Mouse (Mus musculus): ENCODE results near the gene Itih1.

Gene Itih1

GRCm38 (mm10) chr14:30903036-30903435, 40.1 kb downstream of the Itih1 start:
- DNase-seq, result no peak

- no peak for DNase-seq
Observed at GRCm38 (mm10) chr14:30902628-30903027, 40.5 kb downstream of the Itih1 start.

DNA sequence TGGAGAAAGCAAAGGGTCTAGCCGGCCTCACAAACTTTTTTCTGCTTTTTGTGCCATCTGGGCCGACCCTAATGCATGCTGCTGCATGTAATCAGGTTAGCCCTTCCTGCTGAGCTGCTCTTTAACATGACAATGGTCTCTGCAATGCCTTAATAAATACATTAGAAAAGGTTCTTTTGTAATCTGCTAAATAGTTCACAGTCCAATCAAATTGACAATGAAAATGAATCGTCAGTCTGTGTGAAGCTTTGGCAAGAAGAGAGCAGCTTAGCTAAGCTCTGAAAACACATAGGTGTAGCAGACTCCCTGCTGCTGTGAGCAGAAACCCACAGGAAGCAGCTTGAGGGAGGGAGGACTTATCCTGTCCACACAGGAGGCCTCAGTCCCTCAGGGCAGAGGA, 43.1 kb downstream of the Itih1 start:
- no peak for DNase-seq

- no peak for DNase-seq
Observed at GRCm38 (mm10) chr14:30888271-30888732, 54.8 kb downstream of the Itih1 start.

GRCm38 (mm10) chr14:30886204-30886603, 56.9 kb downstream of the Itih1 start, which contains the start of gene Itih4:
Gene Itih4, plus strand, starts transcription at chr14:30886476.
- DNase-seq, result no peak

DNA sequence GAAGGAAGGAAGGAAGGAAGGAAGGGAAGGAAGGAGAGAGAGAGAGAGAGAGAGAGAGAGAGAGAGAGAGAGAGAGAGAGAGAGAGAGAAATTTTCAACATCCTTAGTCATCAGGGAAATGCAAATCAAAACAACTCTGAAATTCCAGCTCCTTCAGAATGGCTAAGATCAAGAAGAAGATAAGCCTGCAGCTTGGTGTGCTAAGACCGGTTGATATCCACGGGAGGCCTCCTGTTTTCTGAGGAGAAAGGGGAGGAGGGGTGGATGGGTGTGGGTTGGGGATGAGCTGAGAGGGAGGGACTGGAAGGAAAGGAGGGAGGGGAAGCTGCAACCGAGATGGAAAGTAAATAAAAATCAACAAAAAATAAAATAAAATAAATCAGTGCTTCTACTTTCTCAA, 57.8 kb downstream of the Itih1 start:
- no peak for DNase-seq

- DNase-seq, result no peak
Observed at GRCm38 (mm10) chr14:30881718-30882108, 61.4 kb downstream of the Itih1 start.

DNA sequence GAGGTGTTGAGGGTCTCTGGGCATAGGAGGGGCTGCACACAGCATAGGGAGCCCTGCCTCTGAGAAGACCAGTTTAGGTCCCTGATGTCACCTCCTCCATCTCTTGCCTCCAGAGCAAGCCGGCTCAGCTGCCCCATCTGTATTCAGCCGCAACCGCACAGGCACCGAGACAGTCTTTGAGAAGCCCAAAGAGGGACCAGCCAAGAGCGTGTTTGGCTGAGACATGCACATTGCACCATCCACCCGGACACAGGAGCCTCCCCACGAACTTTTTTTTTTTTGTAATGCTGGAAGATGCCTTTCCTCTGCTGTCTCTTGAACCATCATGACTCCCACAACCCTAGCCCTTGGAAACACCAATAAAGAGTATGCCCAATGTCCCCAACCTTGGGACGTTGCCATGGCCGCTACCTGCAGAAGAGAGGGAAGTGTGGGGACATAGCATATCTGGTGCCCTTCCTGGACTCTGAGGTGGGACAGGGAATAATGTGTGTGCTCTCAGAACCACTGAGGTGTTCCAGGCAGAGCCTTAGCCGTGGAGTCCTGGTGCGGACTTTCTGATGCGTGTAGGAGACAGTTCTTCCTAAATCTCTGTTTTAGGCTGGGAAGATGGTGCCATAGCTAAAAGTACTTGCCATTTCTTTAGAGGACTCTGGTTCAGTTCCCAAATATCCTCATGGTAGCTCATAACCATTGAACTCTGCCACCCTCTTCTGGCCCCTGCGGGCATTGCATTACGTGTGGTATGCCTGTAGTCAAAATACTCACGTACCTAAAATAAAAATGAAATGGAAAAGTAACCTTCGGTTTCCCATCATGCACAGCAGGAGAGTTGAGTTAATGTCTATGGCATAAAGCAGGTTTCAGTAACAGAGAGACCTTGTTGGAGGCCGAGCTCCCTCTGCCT, 62.0 kb downstream of the Itih1 start:
- DNase-seq, result no peak

GRCm38 (mm10) chr14:30880251-30880650, 62.8 kb downstream of the Itih1 start:
- DNase-seq, result no peak

DNA sequence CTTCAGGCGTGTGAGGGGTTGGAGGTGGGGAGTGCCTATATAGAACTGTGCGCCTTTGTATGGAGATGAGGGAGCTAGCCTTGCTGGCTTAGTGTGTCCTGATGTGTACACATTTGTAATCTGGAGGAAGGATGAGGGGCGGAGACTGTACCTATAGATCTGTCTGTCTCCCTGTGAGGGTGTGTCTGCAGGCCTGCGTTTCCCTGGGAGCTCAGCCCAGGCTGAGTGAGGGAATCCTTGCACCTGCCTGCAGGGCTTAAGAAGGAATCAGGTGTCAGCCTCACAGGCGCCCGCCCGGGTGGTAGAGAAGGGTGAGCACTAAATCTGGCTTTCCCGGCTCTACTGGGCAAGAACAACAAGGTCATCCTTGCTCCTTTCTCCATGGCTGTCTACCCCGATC, 63.3 kb downstream of the Itih1 start:
- DNase-seq, result no peak
